Mouse (Mus musculus) testis, adult 2 months (tissue): ENCODE measurements around the gene Abcc2.

Source experiments
- CTCF ChIP-seq: fragments of 200-500 bp; IDR thresholded peaks from 2 replicates; pipeline ENCODE4 v1.5.1; 2012; ENCODE audit warnings: low read depth, mild to moderate bottlenecking, inconsistent platforms, low read length, moderate library complexity; ENCODE audit not compliant: control insufficient read depth, insufficient read depth, insufficient replicate concordance
- POLR2A ChIP-seq: fragments of 200-500 bp; IDR thresholded peaks from 2 replicates; pipeline ENCODE4 v1.6.1; 2012; ENCODE audit warnings: low read depth, mild to moderate bottlenecking, inconsistent platforms, low read length, moderate library complexity; ENCODE audit not compliant: control insufficient read depth

- TF ChIP-seq CTCF (no peak), POLR2A (no peak)
Measured at GRCm38 (mm10) chr19:43874351-43874750, 92.4 kb downstream of the Abcc2 start.
